Mouse (Mus musculus) bone marrow macrophage, adult 2 months (primary cell): ENCODE data around the gene Tnfrsf25. TPM values are rescaled to one million over a fixed set of nuclear protein-coding genes. Genes with fewer than 3 reads are reported as not detected.

Experiments
- H3K27ac ChIP-seq: 2 replicates; pipeline ENCODE4 v1.5.1; 2012; ENCODE audit warnings: low read depth, low read length; ENCODE audit not compliant: insufficient read depth
- H3K4me1 ChIP-seq: 2 replicates; pipeline ENCODE4 v1.6.1; 2012; ENCODE audit warnings: low read length; ENCODE audit not compliant: control insufficient read depth, insufficient read depth
- H3K4me3 ChIP-seq: 2 replicates; pipeline ENCODE4 v1.5.1; 2012; ENCODE audit warnings: mild to moderate bottlenecking, low read length, moderate library complexity; ENCODE audit not compliant: insufficient read depth
- CTCF ChIP-seq: IDR thresholded peaks from 2 replicates; pipeline ENCODE4 v1.5.1; 2012; ENCODE audit warnings: low read depth, mild to moderate bottlenecking, low read length, moderate library complexity
- POLR2A ChIP-seq: IDR thresholded peaks from 2 replicates; pipeline ENCODE4 v1.6.1; 2012; ENCODE audit warnings: mild to moderate bottlenecking, low read depth, low read length, borderline replicate concordance
- polyA plus RNA-seq: library from polyadenylated mRNA; stranded (reverse); fragments of >200 nt; gene quantifications from 2 replicates; pipeline ENCODE4 v1.2.4, GENCODE M21; 2012; ENCODE audit not compliant: missing spikeins, insufficient read depth, insufficient read length

Tnfrsf25 gene
- polyA plus RNA-seq, 1 experiment = not detected

GRCm38 (mm10) chr4:152168052-152168451, 52.3 kb downstream of the Tnfrsf25 start:
- TF ChIP-seq POLR2A = no peak
- no peak for TF ChIP-seq CTCF
- Histone ChIP-seq H3K27ac (no peak overlapping the region), H3K4me3 (no peak overlapping the region), H3K4me1 (peaks cover 8% of the 10 kb centered on the region)

- peaks cover 8% of the 10 kb centered on the region for H3K4me1 ChIP-seq
- no peak for TF ChIP-seq POLR2A
- TF ChIP-seq CTCF = no peak
- H3K27ac ChIP-seq = no peak overlapping the region
- no peak overlapping the region for H3K4me3 ChIP-seq
Observed at GRCm38 (mm10) chr4:152169103-152169502, 53.4 kb downstream of the Tnfrsf25 start.

Other genes with a start within 250 kb of the Tnfrsf25 start
- 42.0 and 43.3 TPM in 2 replicates for gene Dnajc11, start 182.2 kb upstream of the Tnfrsf25 start, polyA plus RNA-seq
- gene Thap3, start 126.9 kb upstream of the Tnfrsf25 start, polyA plus RNA-seq = 29.8 and 33.7 TPM in 2 replicates
- 10.1 and 11.0 TPM in 2 replicates for gene Phf13, start 119.7 kb upstream of the Tnfrsf25 start, polyA plus RNA-seq
- gene Klhl21, start 107.1 kb upstream of the Tnfrsf25 start, polyA plus RNA-seq = 11.7 and 13.3 TPM in 2 replicates
- 7.5 and 11.4 TPM in 2 replicates for gene Zbtb48, start 88.3 kb upstream of the Tnfrsf25 start, polyA plus RNA-seq
- gene Tas1r1, start 77.4 kb upstream of the Tnfrsf25 start, polyA plus RNA-seq = not detected in 2 replicates
- gene Nol9, start 76.6 kb upstream of the Tnfrsf25 start, polyA plus RNA-seq = 11.1 and 12.7 TPM in 2 replicates
- 2.6 and 3.0 TPM in 2 replicates for gene Plekhg5, start 43.4 kb upstream of the Tnfrsf25 start, polyA plus RNA-seq
- gene Espn, start 36.4 kb downstream of the Tnfrsf25 start, polyA plus RNA-seq = 0.44 and 0.97 TPM in 2 replicates
- not detected in 2 replicates for gene Hes2, start 42.9 kb downstream of the Tnfrsf25 start, polyA plus RNA-seq
- 39.0 and 46.2 TPM in 2 replicates for gene Acot7, start 62.2 kb downstream of the Tnfrsf25 start, polyA plus RNA-seq
- 0.47 TPM in 1 of 2 replicates, not detected in the other for gene Gpr153, start 158.3 kb downstream of the Tnfrsf25 start, polyA plus RNA-seq
- not detected in 2 replicates for gene Hes3, start 175.7 kb downstream of the Tnfrsf25 start, polyA plus RNA-seq
- gene Icmt, start 181.3 kb downstream of the Tnfrsf25 start, polyA plus RNA-seq = 14.0 and 19.7 TPM in 2 replicates
- not detected in 2 replicates for gene Rnf207, start 203.1 kb downstream of the Tnfrsf25 start, polyA plus RNA-seq
- 958 and 1,114 TPM in 2 replicates for gene Rpl22, start 209.8 kb downstream of the Tnfrsf25 start, polyA plus RNA-seq
- 0.42 and 0.55 TPM in 2 replicates for gene Chd5, start 222.7 kb downstream of the Tnfrsf25 start, polyA plus RNA-seq